Mouse (Mus musculus): Measurements from ENCODE around the gene Rusc2. TPM values are rescaled to one million over a fixed set of nuclear protein-coding genes. Genes with fewer than 3 reads are reported as not detected.

Gene Rusc2
- polyA plus RNA-seq, 1 experiment: 13.0 TPM

GRCm38 (mm10) chr4:43398014-43398413 lies 16.2 kb downstream of the Rusc2 start:
- Histone ChIP-seq H3K27ac (replicated peaks; ENCODE audit: low read depth, low read length) (peak overlapping the region; percentile 95), H3K4me1 (ENCODE audit: control insufficient read depth, insufficient read depth, insufficient read length, low read length) (peaks cover 42% of the 10 kb centered on the region), H3K4me3 (ENCODE audit: insufficient read depth, low read depth, low read length) (no peak overlapping the region)

DNA sequence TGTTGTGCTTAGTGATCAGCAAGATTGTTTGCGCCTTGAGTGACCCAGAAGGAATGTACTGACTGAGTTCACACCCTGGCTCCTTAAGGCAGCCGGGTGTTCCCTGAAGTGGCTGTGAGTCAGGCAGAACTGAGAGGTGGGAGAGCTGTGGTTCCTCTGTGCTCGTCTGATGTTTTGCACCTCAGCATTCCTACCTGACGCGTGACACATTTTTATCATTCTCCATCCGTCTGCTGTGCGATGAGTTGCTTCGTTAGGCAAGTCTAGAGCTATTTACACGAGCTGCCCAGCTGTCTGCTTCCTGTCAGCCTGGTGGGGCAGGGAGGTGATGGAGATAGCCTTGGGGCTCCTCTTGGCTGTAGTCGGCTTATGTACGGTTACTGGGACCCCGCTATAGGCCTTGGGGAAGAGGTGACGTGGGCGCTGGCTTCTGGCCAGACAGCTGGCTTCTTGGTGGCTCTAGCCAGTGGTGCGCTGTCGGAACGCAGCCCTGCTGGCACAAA lies 17.1 kb downstream of the Rusc2 start:
- Histone ChIP-seq H3K27ac (replicated peaks; ENCODE audit: low read depth, low read length) (peak overlapping the region; percentile 95), H3K4me3 (ENCODE audit: insufficient read depth, low read depth, low read length) (peak overlapping the region; percentile 49), H3K4me1 (ENCODE audit: control insufficient read depth, insufficient read depth, insufficient read length, low read length) (peaks cover 43% of the 10 kb centered on the region)

- Histone ChIP-seq H3K27ac (replicated peaks; ENCODE audit: low read depth, low read length) (peak overlapping the region; percentile 95), H3K4me1 (ENCODE audit: control insufficient read depth, insufficient read depth, insufficient read length, low read length) (peaks cover 43% of the 10 kb centered on the region), H3K4me3 (ENCODE audit: insufficient read depth, low read depth, low read length) (peak overlapping the region; percentile 49)
Observed at GRCm38 (mm10) chr4:43399391-43400131, 17.8 kb downstream of the Rusc2 start.

GRCm38 (mm10) chr4:43400976-43401375 lies 19.2 kb downstream of the Rusc2 start:
- H3K4me3 ChIP-seq (ENCODE audit: insufficient read depth, low read depth, low read length): no peak overlapping the region
- 0 out of 2 replicates have a peak overlapping the region, but pooled peaks have one; percentile 0 for H3K27ac ChIP-seq (replicated peaks; ENCODE audit: low read depth, low read length)
- H3K4me1 ChIP-seq (ENCODE audit: control insufficient read depth, insufficient read depth, insufficient read length, low read length): peaks cover 46% of the 10 kb centered on the region

DNA sequence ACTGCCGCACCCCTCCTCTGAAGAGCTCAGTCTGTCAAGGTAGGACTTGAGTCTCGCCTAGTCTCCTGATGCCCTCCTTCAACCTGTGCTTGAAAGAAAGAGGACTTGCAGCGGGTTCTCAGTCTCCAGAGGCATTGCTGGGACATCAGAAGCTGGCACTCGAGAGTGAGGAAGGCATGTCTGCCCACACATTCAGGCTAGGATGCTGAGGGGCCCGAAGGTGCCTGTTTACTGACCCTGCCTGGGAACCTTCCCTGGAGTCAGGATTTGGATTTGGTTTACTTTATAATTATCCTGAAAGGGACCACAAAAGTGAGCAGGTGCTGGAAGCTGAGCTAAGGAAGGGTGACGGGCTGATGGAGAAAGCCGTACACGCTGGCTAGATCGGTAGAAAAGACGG lies 19.7 kb downstream of the Rusc2 start:
- Histone ChIP-seq H3K27ac (replicated peaks; ENCODE audit: low read depth, low read length) (0 out of 2 replicates have a peak overlapping the region, but pooled peaks have one; percentile 0), H3K4me3 (ENCODE audit: insufficient read depth, low read depth, low read length) (no peak overlapping the region), H3K4me1 (ENCODE audit: control insufficient read depth, insufficient read depth, insufficient read length, low read length) (peaks cover 45% of the 10 kb centered on the region)

DNA sequence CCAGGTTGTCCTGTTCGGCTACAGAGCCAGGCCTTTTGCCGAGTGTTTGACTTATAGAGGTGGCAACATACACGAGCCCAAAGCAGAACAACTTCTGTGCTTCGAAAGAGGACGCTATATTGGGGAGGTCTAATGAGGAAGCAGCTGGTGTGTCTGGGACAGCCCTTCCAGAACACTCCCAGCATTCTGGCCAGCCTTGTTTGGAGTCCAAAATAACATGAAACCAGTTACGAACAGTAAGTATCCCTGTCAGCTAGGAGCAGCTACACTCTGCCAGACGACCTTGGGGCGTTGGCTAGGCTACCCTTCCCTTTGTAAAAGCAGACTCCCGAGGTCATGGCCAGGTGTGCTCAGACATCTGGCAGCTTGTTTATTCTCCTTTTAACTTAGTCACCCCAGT lies 20.4 kb downstream of the Rusc2 start:
- peaks cover 45% of the 10 kb centered on the region for H3K4me1 ChIP-seq (ENCODE audit: control insufficient read depth, insufficient read depth, insufficient read length, low read length)
- no peak overlapping the region for H3K4me3 ChIP-seq (ENCODE audit: insufficient read depth, low read depth, low read length)
- peak overlapping the region; percentile 64 for H3K27ac ChIP-seq (replicated peaks; ENCODE audit: low read depth, low read length)

DNA sequence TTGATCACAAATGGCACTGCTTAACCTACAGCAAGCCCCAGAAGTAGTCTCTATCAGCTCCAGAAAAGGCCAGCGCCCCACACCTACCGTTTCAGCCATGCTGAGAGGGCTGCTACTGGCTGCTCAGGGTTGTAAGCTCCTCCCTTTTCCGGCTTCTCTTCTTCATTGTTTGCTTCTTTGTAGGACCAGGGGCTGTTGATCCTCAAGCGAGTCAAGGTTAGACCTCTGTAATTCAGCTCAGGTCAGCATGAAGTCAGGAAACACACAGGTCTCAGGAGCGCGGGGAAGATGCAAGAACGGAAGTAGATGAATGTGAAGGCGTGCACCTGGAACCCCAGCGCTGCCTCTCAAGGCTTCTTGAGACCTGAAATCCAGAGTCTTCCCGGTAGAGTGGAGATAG lies 22.9 kb downstream of the Rusc2 start:
- peak overlapping the region; percentile 99 for H3K27ac ChIP-seq (replicated peaks; ENCODE audit: low read depth, low read length)
- peaks cover 45% of the 10 kb centered on the region for H3K4me1 ChIP-seq (ENCODE audit: control insufficient read depth, insufficient read depth, insufficient read length, low read length)
- H3K4me3 ChIP-seq (ENCODE audit: insufficient read depth, low read depth, low read length): no peak overlapping the region

DNA sequence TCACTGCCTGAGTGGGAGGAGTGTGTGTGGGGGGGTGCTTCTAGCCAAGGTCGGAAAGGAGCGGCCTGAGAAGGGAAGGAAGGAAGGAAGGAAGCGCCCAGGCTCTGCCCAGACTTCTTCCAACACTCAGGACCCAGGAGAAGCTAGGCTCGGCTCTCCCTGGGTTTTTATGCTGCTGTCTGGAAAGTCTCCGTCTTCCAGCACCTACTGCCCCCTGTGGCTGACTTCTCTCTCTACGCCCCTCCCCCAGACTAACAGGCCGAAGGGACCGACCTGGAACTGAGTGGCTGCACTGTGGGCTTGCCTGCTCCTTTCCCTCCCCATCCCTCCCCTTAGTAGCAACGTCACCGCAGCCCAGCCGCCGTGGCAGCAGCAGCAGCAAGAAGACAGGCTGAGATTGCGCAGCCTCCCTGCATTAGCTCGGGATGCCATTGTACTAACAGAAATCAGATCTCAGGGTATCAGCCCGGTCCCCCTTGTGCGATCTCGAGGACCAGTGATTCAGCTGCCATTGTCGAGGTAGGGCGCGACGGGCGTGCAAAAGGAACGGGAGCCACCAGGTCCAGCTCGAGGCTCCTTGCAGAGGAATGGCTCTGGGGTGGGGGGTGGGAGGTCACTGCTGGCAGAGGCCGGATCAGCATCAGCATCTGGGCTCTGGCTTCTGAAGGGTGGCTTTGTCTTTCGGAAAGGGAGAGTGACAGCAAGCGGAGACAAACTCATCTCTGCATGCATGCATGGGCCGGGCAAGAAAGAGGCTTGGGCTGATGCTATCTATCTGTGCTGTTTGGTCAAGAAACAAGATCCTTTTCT lies 24.6 kb downstream of the Rusc2 start:
- Histone ChIP-seq H3K27ac (replicated peaks; ENCODE audit: low read depth, low read length) (peak overlapping the region; percentile 99), H3K4me3 (ENCODE audit: insufficient read depth, low read depth, low read length) (peak overlapping the region; percentile 68), H3K4me1 (ENCODE audit: control insufficient read depth, insufficient read depth, insufficient read length, low read length) (peaks cover 35% of the 10 kb centered on the region)

- Histone ChIP-seq H3K4me1 (ENCODE audit: control insufficient read depth, insufficient read depth, insufficient read length, low read length) (peaks cover 32% of the 10 kb centered on the region), H3K4me3 (ENCODE audit: insufficient read depth, low read depth, low read length) (peak overlapping the region; percentile 68)
Observed at GRCm38 (mm10) chr4:43407071-43407920, 25.5 kb downstream of the Rusc2 start.

DNA sequence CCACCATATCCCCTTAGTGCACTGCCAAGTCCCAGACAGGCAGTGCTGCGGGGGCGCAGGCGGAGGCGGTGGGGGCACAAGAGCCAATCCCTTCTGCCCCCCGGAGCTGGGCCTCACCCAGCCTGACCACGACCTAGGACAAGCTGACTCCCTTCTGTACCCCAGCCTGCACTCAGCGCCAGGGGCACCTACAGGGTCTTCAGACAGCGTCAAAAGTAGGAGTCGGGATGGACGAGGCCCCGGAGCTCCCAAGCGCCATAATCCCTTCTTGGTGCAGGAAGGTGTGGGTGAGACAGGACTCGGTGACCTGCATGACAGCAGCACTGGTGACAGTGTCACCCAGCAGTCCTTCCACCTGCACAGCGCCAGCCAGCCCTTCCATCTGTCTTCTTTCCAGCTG lies 33.0 kb downstream of the Rusc2 start:
- H3K4me1 ChIP-seq (ENCODE audit: control insufficient read depth, insufficient read depth, insufficient read length, low read length): peaks cover 19% of the 10 kb centered on the region

More at GRCm38 (mm10) chr4:43407071-43407920, 25.5 kb downstream of the Rusc2 start:
- H3K27ac ChIP-seq (replicated peaks; ENCODE audit: low read depth, low read length): peak overlapping the region; percentile 99

GRCm38 (mm10) chr4:43415221-43416070 lies 33.7 kb downstream of the Rusc2 start:
- no peak overlapping the region for H3K4me3 ChIP-seq (ENCODE audit: insufficient read depth, low read depth, low read length)
- H3K4me1 ChIP-seq (ENCODE audit: control insufficient read depth, insufficient read depth, insufficient read length, low read length): peaks cover 21% of the 10 kb centered on the region
- no peak overlapping the region for H3K27ac ChIP-seq (replicated peaks; ENCODE audit: low read depth, low read length)

More for the DNA sequence above, 33.0 kb downstream of the Rusc2 start:
- no peak overlapping the region for H3K4me3 ChIP-seq (ENCODE audit: insufficient read depth, low read depth, low read length)
- H3K27ac ChIP-seq (replicated peaks; ENCODE audit: low read depth, low read length): no peak overlapping the region

DNA sequence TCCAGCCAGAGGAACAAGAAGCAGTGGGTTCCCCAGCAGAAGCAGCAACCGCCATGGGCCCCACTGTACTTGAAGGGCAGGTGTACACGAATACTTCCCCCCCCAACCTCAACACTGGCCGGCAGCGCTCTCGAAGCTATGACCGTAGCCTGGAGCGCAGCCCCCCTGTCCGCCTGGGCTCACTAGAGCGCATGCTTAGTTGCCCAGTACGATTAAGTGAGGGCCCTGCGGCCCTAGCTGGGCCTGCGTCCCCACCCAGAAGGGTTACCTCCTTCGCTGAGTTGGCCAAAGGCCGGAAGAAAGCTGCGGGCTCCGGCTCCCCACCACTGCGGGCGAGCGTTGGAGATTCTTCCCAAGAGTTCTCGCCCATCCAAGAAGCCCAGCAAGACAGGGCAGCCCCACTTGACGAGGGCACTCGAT lies 34.3 kb downstream of the Rusc2 start:
- peaks cover 21% of the 10 kb centered on the region for H3K4me1 ChIP-seq (ENCODE audit: control insufficient read depth, insufficient read depth, insufficient read length, low read length)
- H3K4me3 ChIP-seq (ENCODE audit: insufficient read depth, low read depth, low read length): no peak overlapping the region
- no peak overlapping the region for H3K27ac ChIP-seq (replicated peaks; ENCODE audit: low read depth, low read length)

GRCm38 (mm10) chr4:43417269-43418062 lies 35.7 kb downstream of the Rusc2 start:
- peaks cover 17% of the 10 kb centered on the region for H3K4me1 ChIP-seq (ENCODE audit: control insufficient read depth, insufficient read depth, insufficient read length, low read length)
- H3K27ac ChIP-seq (replicated peaks; ENCODE audit: low read depth, low read length): peak overlapping the region; percentile 89
- no peak overlapping the region for H3K4me3 ChIP-seq (ENCODE audit: insufficient read depth, low read depth, low read length)

Measured in brown adipose tissue, adult 24 weeks (tissue).